7 mouse cellular contexts compared by ENCODE assay signal in the genomic region with DNA sequence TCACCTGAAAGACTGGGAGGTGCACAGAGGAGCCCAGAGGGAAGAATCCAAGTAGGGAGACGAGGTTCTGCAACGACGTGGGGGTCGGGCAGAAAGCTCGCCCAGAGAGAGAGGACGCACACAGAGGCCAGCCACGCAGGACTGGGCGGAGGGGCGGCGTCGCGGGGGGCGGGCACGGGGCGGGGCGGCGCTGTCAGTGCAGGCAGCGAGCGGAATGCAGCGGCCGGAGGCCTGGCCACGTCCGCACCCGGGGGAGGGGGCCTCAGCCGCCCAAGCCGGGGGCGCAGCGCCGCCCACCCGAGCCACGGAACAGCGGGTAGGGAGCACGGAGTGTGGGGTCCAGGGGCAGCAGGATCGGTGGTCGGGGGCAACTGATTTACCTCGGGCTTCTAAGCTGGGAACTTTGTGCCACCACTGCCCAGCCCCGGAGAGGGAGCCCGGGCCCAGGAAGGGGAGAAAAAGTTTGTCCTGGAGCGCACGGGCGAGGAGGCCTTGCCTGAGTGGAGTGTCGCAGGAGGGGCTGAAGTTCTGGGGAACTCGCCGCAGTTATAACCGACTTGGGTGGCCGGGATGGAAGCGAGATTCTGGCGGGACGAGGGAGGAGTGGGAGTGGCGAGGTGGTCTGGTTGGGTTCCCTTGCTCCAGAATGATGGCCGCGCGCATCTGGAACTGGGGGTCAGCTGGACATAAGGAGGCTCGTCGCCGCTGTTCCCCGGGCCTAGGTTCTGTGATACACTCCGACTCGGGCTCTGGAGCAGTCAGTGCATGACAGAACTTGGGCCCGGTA. TPM values are rescaled to one million over a fixed set of nuclear protein-coding genes. Genes with fewer than 3 reads are reported as not detected.
DNase-seq lines count a peak whose midpoint lies in the region; ATAC-seq and TF ChIP-seq lines count a peak whose summit lies in the region.

TSS of gene Copz2 (plus strand) at position 190 of the 787 bp plus-strand sequence.

- H3K27ac ChIP-seq in heart, adult 2 months, result peak within 1 kb of the TSS; percentile 79
- H3K27ac ChIP-seq in kidney, adult 2 months (ENCODE audit: insufficient read depth, low read depth, low read length), result no peak within 1 kb of the TSS
- H3K27ac ChIP-seq in stomach, embryonic 15.5 days, result peak within 1 kb of the TSS; percentile 78

- H3K4me1 ChIP-seq in heart, adult 2 months (ENCODE audit: control insufficient read depth, insufficient read depth, low read length), result peaks cover 2% of the 10 kb centered on the region; the same call in 1 of the 2 replicates
- no peaks in the 10 kb centered on the region for H3K4me1 ChIP-seq in kidney, adult 2 months (ENCODE audit: control insufficient read depth, insufficient read depth, low read length)
- H3K4me1 ChIP-seq in stomach, embryonic 15.5 days, result 0 out of 2 replicates have a peak, but pooled peaks cover 4% of the 10 kb centered on the region

- H3K27me3 ChIP-seq in heart, adult 2 months (ENCODE audit: control insufficient read depth, insufficient read depth, low read length), result no peaks in the 10 kb centered on the region
- no peaks in the 10 kb centered on the region for H3K27me3 ChIP-seq in kidney, adult 2 months (replicated peaks; ENCODE audit: control insufficient read depth, insufficient read depth, low read length)
- H3K27me3 ChIP-seq in stomach, embryonic 15.5 days (replicated peaks), result no peaks in the 10 kb centered on the region

- peak; percentile 69 to 91 for DNase-seq in adrenal gland, adult (ENCODE audit: inconsistent age in 2 of 2, low spot score in 1 of 2)
- peak; percentile 55 for DNase-seq in embryo, embryonic 10.5 days (ENCODE audit: low spot score)
- peak; percentile 77 to 82 for DNase-seq in heart, adult 2 months
- DNase-seq in kidney, adult 2 months, result peak; percentile 58
- DNase-seq in lung, postnatal 10 days, result peak; percentile 52
- DNase-seq in layer of hippocampus, adult 11-12 months (ENCODE audit: low spot score), result no peak

- no peaks in the 10 kb centered on the region for H3K36me3 ChIP-seq in heart, adult 2 months (ENCODE audit: control insufficient read depth, insufficient read depth, low read length)
- H3K36me3 ChIP-seq in kidney, adult 2 months (ENCODE audit: control insufficient read depth, insufficient read depth, low read length), result no peaks in the 10 kb centered on the region
- no peaks in the 10 kb centered on the region for H3K36me3 ChIP-seq in stomach, embryonic 15.5 days

- no peaks in the 10 kb centered on the region for H3K9me3 ChIP-seq in stomach, embryonic 15.5 days

- ATAC-seq in stomach, embryonic 15.5 days (ENCODE audit: insufficient read depth, low FRiP score, low read depth), result peak; percentile 85

- no peak for TF ChIP-seq CTCF in heart, adult 2 months (IDR thresholded peaks at IDR 0.05)
- no peak for TF ChIP-seq CTCF in kidney, adult 2 months (conservative IDR thresholded peaks at IDR 0.05; ENCODE audit: insufficient read depth, insufficient read length, low read depth, low read length)

- peak within 1 kb of the TSS; percentile 89 for H3K4me3 ChIP-seq in heart, adult 2 months
- peak within 1 kb of the TSS; percentile 83 for H3K4me3 ChIP-seq in kidney, adult 2 months (ENCODE audit: insufficient read depth, low read depth, low read length)
- peak within 1 kb of the TSS; percentile 62 for H3K4me3 ChIP-seq in stomach, embryonic 15.5 days (replicated peaks)

- no peak for TF ChIP-seq EP300 in heart, adult 2 months (IDR thresholded peaks at IDR 0.05; ENCODE audit: insufficient read depth, low read depth, low read length)

- TF ChIP-seq POLR2A in heart, adult 2 months (IDR thresholded peaks at IDR 0.05; ENCODE audit: insufficient read depth, low read depth, low read length), result peak; percentile 70
- TF ChIP-seq POLR2A in kidney, adult 2 months (IDR thresholded peaks at IDR 0.05; ENCODE audit: low read depth, low read length), result no peak

- H3K9ac ChIP-seq in heart, adult 2 months (ENCODE audit: low read depth, low read length), result peak within 1 kb of the TSS; percentile 97
- H3K9ac ChIP-seq in stomach, embryonic 15.5 days, result peak within 1 kb of the TSS; percentile 40

- no peaks in the 10 kb centered on the region for H3K79me2 ChIP-seq in heart, adult 2 months (replicated peaks; ENCODE audit: control insufficient read depth, insufficient read depth, low read length)

- intact Hi-C loops in heart, adult 2 months (cut with DNase I), result no loop called here

- H3K4me2 ChIP-seq in stomach, embryonic 15.5 days, result peak within 1 kb of the TSS; percentile 78

- WGBS in heart, adult 2 months, result 1% methylated on average over 58 of the region's 60 CpGs
- 2% methylated on average over 60 of the region's 60 CpGs for WGBS in kidney, adult 2 months
- under 1% methylated on average over 60 of the region's 60 CpGs for WGBS in stomach, embryonic 15.5 days

RNA-seq across cellular contexts. Expression of gene Copz2, which starts in this region (rescaled TPM):
- 10 to 100 TPM; 35.0 to 36.9 TPM for total RNA-seq in heart, adult 2 months (2021)
- 55.0 and 76.6 TPM in 2 replicates for polyA plus RNA-seq in heart, adult 2 months (2012; rRNA removed)
- 56.2 and 61.6 TPM in 2 replicates for polyA plus RNA-seq in kidney, adult 2 months (2012; rRNA removed)
- polyA plus RNA-seq in stomach, embryonic 15.5 days (2015; fragmentation: Nextera tagmentation; extraction: Ambion mirVana), result 124 and 125 TPM in 2 replicates
